Mouse (Mus musculus) forebrain, embryonic 13.5 days (tissue): ENCODE measurements at regions not wholly inside any gene's neighbourhood (a gene's known extent, or its start where the extent isn't known, plus 50 kb on each side); places are given as distances from the start of the nearest gene placed in this dataset.

Experiments
- ATAC-seq: fragments of 200-750 bp; cut with Nextera tagmentation; 2 replicates; pipeline ENCODE4 v1.8.0; 2017
- H3K27ac ChIP-seq: fragments of 300-500 bp; sonication (generic); 2 replicates; pipeline ENCODE4 v1.5.1; 2015; ENCODE audit warnings: inconsistent platforms, mild to moderate bottlenecking, moderate library complexity
- H3K27me3 ChIP-seq: fragments of 300-500 bp; sonication (generic); 2 replicates; pipeline ENCODE4 v1.6.1; 2015; ENCODE audit warnings: mild to moderate bottlenecking, inconsistent platforms
- H3K36me3 ChIP-seq: fragments of 300-500 bp; sonication (generic); 2 replicates; pipeline ENCODE4 v1.6.1; 2015; ENCODE audit warnings: mild to moderate bottlenecking, inconsistent platforms; ENCODE audit not compliant: poor library complexity, severe bottlenecking
- H3K4me1 ChIP-seq: fragments of 300-500 bp; sonication (generic); 2 replicates; pipeline ENCODE4 v1.6.1; 2015; ENCODE audit warnings: inconsistent platforms
- H3K4me2 ChIP-seq: fragments of 300-500 bp; sonication (generic); 2 replicates; pipeline ENCODE4 v1.6.1; 2015; ENCODE audit warnings: inconsistent platforms, mild to moderate bottlenecking, moderate library complexity
- H3K4me3 ChIP-seq: fragments of 300-500 bp; sonication (generic); 2 replicates; pipeline ENCODE4 v1.5.1; 2015; ENCODE audit warnings: mild to moderate bottlenecking, inconsistent platforms
- H3K9ac ChIP-seq: fragments of 300-500 bp; sonication (generic); 2 replicates; pipeline ENCODE4 v1.6.1; 2015; ENCODE audit warnings: mild to moderate bottlenecking, inconsistent platforms
- H3K9me3 ChIP-seq: fragments of 300-500 bp; sonication (generic); replicated peaks from 2 replicates; pipeline ENCODE4 v1.6.1; 2016; ENCODE audit warnings: inconsistent platforms
- WGBS: fragments of 180-500 bp; shearing (Covaris S2); methylation state at CpG from one replicate; pipeline ENCODE4 v1.1.7; 2015; 5-methylcytosine and 5-hydroxymethylcytosine counted together

GRCm38 (mm10) chr10:83906751-83907150 is 184.1 kb downstream of the 1500009L16Rik start:
- Histone ChIP-seq H3K9ac (no peak overlapping the region), H3K27ac (no peak overlapping the region), H3K4me2 (no peak overlapping the region), H3K27me3 (no peaks in the 10 kb centered on the region), H3K36me3 (no peaks in the 10 kb centered on the region), H3K9me3 (no peaks in the 10 kb centered on the region), H3K4me3 (no peak overlapping the region), H3K4me1 (0 out of 2 replicates have a peak, but pooled peaks cover 5% of the 10 kb centered on the region)
- WGBS, result 45% methylated on average over 8 of the region's 8 CpGs
- ATAC-seq, result 0 out of 2 replicates have a peak, but pooled peaks have one; percentile 27

- H3K4me3 ChIP-seq, result no peak overlapping the region
- H3K36me3 ChIP-seq, result no peaks in the 10 kb centered on the region
- no peak for ATAC-seq
- H3K4me2 ChIP-seq, result no peak overlapping the region
- no peaks in the 10 kb centered on the region for H3K9me3 ChIP-seq
- no peak overlapping the region for H3K27ac ChIP-seq
- H3K9ac ChIP-seq, result no peak overlapping the region
- no peaks in the 10 kb centered on the region for H3K27me3 ChIP-seq
- peaks cover 20% of the 10 kb centered on the region for H3K4me1 ChIP-seq
- 95% methylated on average over 10 of the region's 10 CpGs for whole genome bisulfite sequencing
These were observed 188.1 kb downstream of the 1500009L16Rik start for GRCm38 (mm10) chr10:83910649-83911370.

GRCm38 (mm10) chr10:83914401-83915132 is 191.9 kb downstream of the 1500009L16Rik start:
- Histone ChIP-seq H3K27me3 (no peaks in the 10 kb centered on the region), H3K9ac (peak overlapping the region; percentile 12; the same call in 1 of the 2 replicates), H3K9me3 (0 out of 2 replicates have a peak, but pooled peaks cover 2% of the 10 kb centered on the region), H3K27ac (no peak overlapping the region), H3K4me1 (peaks cover 15% of the 10 kb centered on the region), H3K4me3 (no peak overlapping the region), H3K36me3 (no peaks in the 10 kb centered on the region), H3K4me2 (no peak overlapping the region)
- 33% methylated on average over 12 of the region's 12 CpGs for WGBS
- ATAC-seq, result 0 out of 2 replicates have a peak, but pooled peaks have one; percentile 16

- no peaks in the 10 kb centered on the region for H3K27me3 ChIP-seq
- no peaks in the 10 kb centered on the region for H3K36me3 ChIP-seq
- ATAC-seq, result no peak
These were observed 192.6 kb downstream of the 1500009L16Rik start for GRCm38 (mm10) chr10:83915133-83915730.

GRCm38 (mm10) chr10:83926990-83927389 is 204.3 kb downstream of the 1500009L16Rik start:
- H3K4me1 ChIP-seq, result peaks cover 11% of the 10 kb centered on the region
- no peaks in the 10 kb centered on the region for H3K27me3 ChIP-seq
- no peak overlapping the region for H3K4me3 ChIP-seq
- no peak overlapping the region for H3K4me2 ChIP-seq
- peak; percentile 61 for ATAC-seq
- H3K36me3 ChIP-seq, result no peaks in the 10 kb centered on the region
- H3K9me3 ChIP-seq, result no peaks in the 10 kb centered on the region
- H3K27ac ChIP-seq, result peak overlapping the region; percentile 31; the same call in 1 of the 2 replicates
- H3K9ac ChIP-seq, result no peak overlapping the region
- 52% methylated on average over 4 of the region's 4 CpGs for WGBS

More at GRCm38 (mm10) chr10:83915133-83915730, 192.6 kb downstream of the 1500009L16Rik start:
- Histone ChIP-seq H3K27ac (no peak overlapping the region; the same call in 1 of the 2 replicates), H3K4me1 (peaks cover 15% of the 10 kb centered on the region), H3K4me3 (no peak overlapping the region), H3K9ac (peak overlapping the region; percentile 12; the same call in 1 of the 2 replicates), H3K9me3 (0 out of 2 replicates have a peak, but pooled peaks cover 4% of the 10 kb centered on the region), H3K4me2 (no peak overlapping the region)
- 21% methylated on average over 9 of the region's 9 CpGs for WGBS

GRCm38 (mm10) chr10:83927554-83927953 is 204.9 kb downstream of the 1500009L16Rik start:
- Histone ChIP-seq H3K27me3 (no peaks in the 10 kb centered on the region), H3K9me3 (no peaks in the 10 kb centered on the region), H3K4me1 (peaks cover 11% of the 10 kb centered on the region), H3K27ac (peak overlapping the region; percentile 31; the same call in 1 of the 2 replicates), H3K4me2 (no peak overlapping the region), H3K9ac (no peak overlapping the region), H3K36me3 (no peaks in the 10 kb centered on the region), H3K4me3 (no peak overlapping the region)
- 60% methylated on average over 2 of the region's 2 CpGs for WGBS
- ATAC-seq, result peak; percentile 79

GRCm38 (mm10) chr10:83931758-83932157 is 209.1 kb downstream of the 1500009L16Rik start:
- ATAC-seq, result no peak
- no peaks in the 10 kb centered on the region for H3K9me3 ChIP-seq
- H3K9ac ChIP-seq, result no peak overlapping the region
- no peak overlapping the region for H3K4me2 ChIP-seq
- no peaks in the 10 kb centered on the region for H3K27me3 ChIP-seq
- no peak overlapping the region for H3K27ac ChIP-seq
- 90% methylated on average over 3 of the region's 3 CpGs for WGBS
- H3K36me3 ChIP-seq, result no peaks in the 10 kb centered on the region
- peaks cover 11% of the 10 kb centered on the region for H3K4me1 ChIP-seq
- no peak overlapping the region for H3K4me3 ChIP-seq

- WGBS, result 85% methylated on average over 7 of the region's 7 CpGs
- 0 out of 2 replicates have a peak, but pooled peaks cover 1% of the 10 kb centered on the region for H3K4me1 ChIP-seq
- no peaks in the 10 kb centered on the region for H3K9me3 ChIP-seq
- H3K27me3 ChIP-seq, result no peaks in the 10 kb centered on the region
- H3K27ac ChIP-seq, result no peak overlapping the region
- ATAC-seq, result no peak
- H3K4me2 ChIP-seq, result no peak overlapping the region
- H3K4me3 ChIP-seq, result no peak overlapping the region
- H3K9ac ChIP-seq, result no peak overlapping the region
- no peaks in the 10 kb centered on the region for H3K36me3 ChIP-seq
These were observed 210.5 kb downstream of the 1500009L16Rik start for GRCm38 (mm10) chr10:83933201-83933600.

GRCm38 (mm10) chr10:83934498-83934897 is 211.8 kb downstream of the 1500009L16Rik start:
- Histone ChIP-seq H3K27ac (no peak overlapping the region), H3K27me3 (no peaks in the 10 kb centered on the region), H3K4me2 (no peak overlapping the region), H3K4me3 (no peak overlapping the region), H3K9ac (no peak overlapping the region), H3K9me3 (no peaks in the 10 kb centered on the region), H3K4me1 (no peaks in the 10 kb centered on the region), H3K36me3 (no peaks in the 10 kb centered on the region)
- 56% methylated on average over 3 of the region's 3 CpGs for WGBS
- no peak for ATAC-seq

GRCm38 (mm10) chr10:83937168-83937567 is 214.5 kb downstream of the 1500009L16Rik start:
- no peaks in the 10 kb centered on the region for H3K36me3 ChIP-seq
- H3K27ac ChIP-seq, result no peak overlapping the region
- no peak overlapping the region for H3K9ac ChIP-seq
- ATAC-seq, result no peak
- no peaks in the 10 kb centered on the region for H3K4me1 ChIP-seq
- WGBS, result 80% methylated on average over 9 of the region's 9 CpGs
- no peaks in the 10 kb centered on the region for H3K27me3 ChIP-seq
- no peaks in the 10 kb centered on the region for H3K9me3 ChIP-seq
- no peak overlapping the region for H3K4me2 ChIP-seq
- H3K4me3 ChIP-seq, result no peak overlapping the region

- H3K27ac ChIP-seq, result no peak overlapping the region
- H3K36me3 ChIP-seq, result no peaks in the 10 kb centered on the region
- no peak overlapping the region for H3K9ac ChIP-seq
- no peak for ATAC-seq
- no peaks in the 10 kb centered on the region for H3K27me3 ChIP-seq
- H3K4me1 ChIP-seq, result no peaks in the 10 kb centered on the region; the same call in 1 of the 2 replicates
- no peak overlapping the region for H3K4me3 ChIP-seq
- H3K4me2 ChIP-seq, result no peak overlapping the region
- no peaks in the 10 kb centered on the region for H3K9me3 ChIP-seq
- 85% methylated on average over 3 of the region's 3 CpGs for WGBS
These were observed 219.4 kb downstream of the 1500009L16Rik start for GRCm38 (mm10) chr10:83942101-83942500.

GRCm38 (mm10) chr10:83944158-83944557 is 221.5 kb downstream of the 1500009L16Rik start:
- ATAC-seq, result no peak
- WGBS, result 87% methylated on average over 1 of the region's 1 CpGs
- no peak overlapping the region for H3K27ac ChIP-seq

More at GRCm38 (mm10) chr10:83944158-83944557, 221.5 kb downstream of the 1500009L16Rik start:
- no peaks in the 10 kb centered on the region for H3K36me3 ChIP-seq
- H3K4me3 ChIP-seq, result no peak overlapping the region
- H3K9ac ChIP-seq, result no peak overlapping the region
- H3K9me3 ChIP-seq, result no peaks in the 10 kb centered on the region
- H3K27me3 ChIP-seq, result no peaks in the 10 kb centered on the region
- no peaks in the 10 kb centered on the region; the same call in 1 of the 2 replicates for H3K4me1 ChIP-seq
- H3K4me2 ChIP-seq, result no peak overlapping the region
